Mouse (Mus musculus) brain, adult 2 months (tissue): ENCODE measurements around the gene Ogdh.

ENCODE experiments used
- DNase-seq: peaks from one replicate; pipeline ENCODE4 v3.0.0; 2011; ENCODE audit warnings: low read depth, low spot score

The Ogdh gene

GRCm38 (mm10) chr11:6294632-6295031 lies 3.2 kb downstream of the Ogdh start:
- DNase-seq: no peak

- no peak for DNase-seq
Measured at GRCm38 (mm10) chr11:6296077-6296476, 4.6 kb downstream of the Ogdh start.

- DNase-seq: no peak
Measured at GRCm38 (mm10) chr11:6299435-6299834, 8.0 kb downstream of the Ogdh start.

GRCm38 (mm10) chr11:6302793-6303192 lies 11.4 kb downstream of the Ogdh start:
- no peak for DNase-seq

- no peak for DNase-seq
Measured at GRCm38 (mm10) chr11:6305943-6306430, 14.6 kb downstream of the Ogdh start.

- DNase-seq: no peak
Measured at GRCm38 (mm10) chr11:6308181-6308580, 16.7 kb downstream of the Ogdh start.

- peak; percentile 61 for DNase-seq
Measured at GRCm38 (mm10) chr11:6313874-6314406, 22.5 kb downstream of the Ogdh start.

- no peak for DNase-seq
Measured at GRCm38 (mm10) chr11:6316821-6317220, 25.4 kb downstream of the Ogdh start.

GRCm38 (mm10) chr11:6318559-6318958 lies 27.1 kb downstream of the Ogdh start:
- peak; percentile 76 for DNase-seq

GRCm38 (mm10) chr11:6319374-6319773 lies 27.9 kb downstream of the Ogdh start:
- DNase-seq: no peak

GRCm38 (mm10) chr11:6322086-6322485 lies 30.7 kb downstream of the Ogdh start:
- no peak for DNase-seq

- DNase-seq: peak; percentile 17
Measured at GRCm38 (mm10) chr11:6323348-6323747, 31.9 kb downstream of the Ogdh start.

GRCm38 (mm10) chr11:6331256-6331655 lies 39.8 kb downstream of the Ogdh start:
- no peak for DNase-seq

GRCm38 (mm10) chr11:6332606-6333005 lies 41.2 kb downstream of the Ogdh start:
- no peak for DNase-seq

- no peak for DNase-seq
Measured at GRCm38 (mm10) chr11:6333403-6333802, 42.0 kb downstream of the Ogdh start.

- DNase-seq: no peak
Measured at GRCm38 (mm10) chr11:6335321-6335720, 43.9 kb downstream of the Ogdh start.

GRCm38 (mm10) chr11:6336689-6337088 lies 45.3 kb downstream of the Ogdh start:
- DNase-seq: no peak

- DNase-seq: no peak
Measured at GRCm38 (mm10) chr11:6345956-6346355, 54.5 kb downstream of the Ogdh start.

GRCm38 (mm10) chr11:6346966-6347365 lies 55.5 kb downstream of the Ogdh start:
- DNase-seq: no peak

GRCm38 (mm10) chr11:6348681-6349200 lies 57.3 kb downstream of the Ogdh start:
- DNase-seq: peak; percentile 68

GRCm38 (mm10) chr11:6349586-6349985 lies 58.2 kb downstream of the Ogdh start:
- no peak for DNase-seq

- no peak for DNase-seq
Measured at GRCm38 (mm10) chr11:6355106-6355505, 63.7 kb downstream of the Ogdh start.

GRCm38 (mm10) chr11:6364581-6365275 lies 73.3 kb downstream of the Ogdh start:
- no peak for DNase-seq
